Mouse (Mus musculus) cortical plate, adult 2 months (tissue): Measurements from ENCODE around the gene Snrnp35.

Source experiments
- CTCF ChIP-seq: fragments of 200-500 bp; IDR thresholded peaks from 2 replicates; pipeline ENCODE4 v1.5.1; 2011; ENCODE audit warnings: mild to moderate bottlenecking, control low read depth, low read length; ENCODE audit not compliant: insufficient read depth; ENCODE audit errors: extremely low read depth
- POLR2A ChIP-seq: fragments of 200-500 bp; IDR thresholded peaks from 2 replicates; pipeline ENCODE4 v1.6.1; 2011; ENCODE audit warnings: mild to moderate bottlenecking, low read length, control low read depth; ENCODE audit not compliant: insufficient read depth; ENCODE audit errors: extremely low read depth

DNA sequence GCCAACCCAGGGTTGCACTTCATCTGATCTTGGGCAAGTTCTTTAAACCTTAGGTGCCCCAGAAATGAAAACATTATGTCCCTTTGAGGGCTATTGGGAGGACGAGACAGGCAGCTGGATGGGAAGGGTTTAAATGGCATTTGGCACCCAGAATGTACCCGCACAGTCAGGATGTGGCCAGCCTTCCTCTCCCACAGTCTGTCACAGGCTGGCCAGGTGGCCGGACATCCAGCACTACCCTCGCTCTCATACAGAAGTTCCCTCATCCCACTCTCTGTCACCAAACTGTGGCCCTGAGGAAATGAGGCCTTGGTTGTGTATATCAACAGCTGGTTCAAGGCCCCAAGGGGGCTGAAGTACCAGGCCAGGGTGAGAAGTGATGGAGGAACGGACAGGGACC lies 42.0 kb downstream of the Snrnp35 start:
- TF ChIP-seq CTCF (no peak), POLR2A (no peak)
